Comparison of ENCODE assay signal across 8 mouse cellular contexts in the genomic region with DNA sequence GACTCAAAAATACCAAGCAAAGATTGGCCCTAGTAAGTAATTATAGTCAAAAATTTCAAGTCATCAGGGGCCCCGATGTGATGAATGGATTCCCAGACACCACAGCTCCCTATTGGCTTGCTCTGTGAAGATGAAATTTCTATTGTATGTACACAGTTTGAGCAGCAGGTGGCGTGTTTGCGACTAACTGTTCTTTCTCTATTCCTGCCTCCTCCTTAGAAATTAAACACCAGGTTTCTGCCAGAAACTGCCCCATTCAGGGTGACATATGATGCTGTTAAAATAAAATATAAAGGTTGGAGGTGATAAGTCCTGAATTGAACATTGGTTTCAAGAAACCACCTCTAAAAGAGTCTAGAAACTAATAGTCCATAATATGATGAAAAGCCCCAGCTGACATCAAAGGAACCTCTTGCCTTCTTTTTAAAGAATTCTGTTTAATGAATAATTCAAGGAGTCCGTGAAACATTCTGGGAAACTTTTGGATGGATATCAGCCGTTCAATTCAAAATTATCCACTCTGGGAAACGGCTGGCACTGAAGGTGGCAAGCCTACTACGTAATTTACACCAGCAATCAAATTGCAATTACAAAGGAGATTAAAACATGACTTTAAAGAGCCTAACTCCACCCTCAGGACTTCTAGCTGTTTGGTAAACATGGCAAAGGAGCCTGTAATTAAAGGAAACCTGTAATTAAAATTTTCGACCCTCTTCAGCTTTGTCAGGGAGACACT.
DNase-seq lines count a peak whose midpoint lies in the region.

No protein-coding gene starts in this region.

- peak; percentile 35 for DNase-seq in 416B (ENCODE audit: low read depth)
- DNase-seq in ES-CJ7 (ENCODE audit: low read depth, low spot score): peak; percentile 28
- peak; percentile 14 for DNase-seq in forelimb bud, embryonic 11.5 days (ENCODE audit: low read depth, low spot score)
- peak; percentile 40 to 49 for DNase-seq in left cerebral cortex, postnatal 10 days (ENCODE audit: extremely low spot score in 1 of 2, low spot score in 2 of 2)
- peak; percentile 48 for DNase-seq in right cerebral cortex, postnatal 14 days
- no peak for DNase-seq in thymus, adult 18-20 months
- no peak for DNase-seq in heart, postnatal 36 days
- DNase-seq in ovary, postnatal 14 days (ENCODE audit: low spot score): no peak

- intact Hi-C loops in left cerebral cortex, postnatal 10 days (cut with DNase I): no loop called here
- intact Hi-C loops in heart, postnatal 36 days (cut with DNase I): loop anchor here (1.0 kb wide), 1 partner anchor 162 kb away; no protein-coding TSS in a partner anchor

Comparison
In these comparisons a context has a peak if more than half of its experiments do, and no peak if none do; other contexts are left out.
1. DNase-seq: peak in 416B (single experiment), ES-CJ7 (single experiment), forelimb bud, embryonic 11.5 days (single experiment), left cerebral cortex, postnatal 10 days (2 of 2) and right cerebral cortex, postnatal 14 days (single experiment); none in thymus, adult 18-20 months (0 of 2), heart, postnatal 36 days (0 of 2) and ovary, postnatal 14 days (single experiment).